Mouse (Mus musculus) adrenal gland, adult (tissue): Measurements from ENCODE around the gene Myct1.

Experiments
- DNase-seq, 2 experiments: peaks; one replicate each; pipeline ENCODE4 v3.0.0; 2022 to 2023; ENCODE audit warnings: low spot score in 1 of 2; ENCODE audit not compliant: inconsistent age in 2 of 2

Gene Myct1

DNA sequence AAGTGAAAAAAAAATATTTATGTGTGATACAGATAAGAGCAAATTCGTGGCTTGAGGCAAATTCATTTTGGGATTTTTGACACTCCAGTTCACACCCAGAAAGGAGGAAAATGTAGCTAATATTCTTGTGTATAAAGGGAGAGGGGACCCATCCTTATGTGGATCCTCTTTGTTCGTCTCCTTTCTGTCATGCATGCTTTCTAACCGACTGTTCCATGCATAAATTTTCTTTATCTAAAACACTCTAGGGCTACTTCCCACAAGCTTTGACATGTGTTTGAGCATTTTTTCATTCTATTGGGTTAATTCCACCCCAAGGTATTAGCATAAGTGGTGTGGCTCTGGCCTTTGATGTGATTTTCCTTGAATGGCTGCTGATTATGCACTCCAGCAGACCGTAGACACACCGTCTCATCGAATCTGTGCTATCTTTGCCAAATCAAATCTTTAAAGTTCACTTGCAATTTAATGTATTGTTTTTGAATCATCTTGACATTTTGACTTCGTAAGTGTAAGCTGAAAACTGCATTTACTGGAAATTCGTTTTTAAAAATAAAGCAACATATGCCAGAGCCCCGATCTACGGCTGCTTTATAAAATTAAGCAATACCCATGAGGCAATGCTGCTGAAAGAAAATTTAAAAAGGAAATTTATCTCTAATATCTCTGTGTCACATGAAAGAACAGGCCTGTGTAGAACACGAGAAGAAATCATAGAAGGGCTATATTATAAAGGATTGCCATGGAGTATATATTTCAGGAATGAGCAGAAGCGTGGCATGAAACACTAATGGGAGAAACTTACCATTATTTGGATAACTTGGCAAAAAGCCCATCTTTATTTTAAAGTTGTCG lies 21.8 kb downstream of the Myct1 start:
- DNase-seq: no peak

DNA sequence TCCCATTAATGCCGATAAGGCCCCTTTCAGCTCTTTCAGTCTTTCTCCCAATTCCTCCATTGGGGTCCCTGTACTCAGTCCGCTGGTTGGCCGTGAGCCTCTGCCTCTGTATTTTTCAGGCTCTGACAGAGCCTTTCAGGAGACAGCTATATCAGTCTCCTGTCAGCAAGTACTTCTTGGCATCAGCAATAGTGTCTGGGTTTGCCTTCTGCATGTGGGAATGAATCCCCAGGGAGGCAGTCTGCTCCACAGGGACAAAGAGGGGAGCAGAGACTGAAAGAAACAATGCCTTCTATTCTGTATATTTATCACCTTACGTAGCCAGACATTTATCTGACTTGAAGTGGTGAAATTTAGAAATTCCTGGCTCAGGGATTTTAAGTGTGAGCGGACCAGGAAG lies 32.7 kb downstream of the Myct1 start:
- no peak for DNase-seq

DNA sequence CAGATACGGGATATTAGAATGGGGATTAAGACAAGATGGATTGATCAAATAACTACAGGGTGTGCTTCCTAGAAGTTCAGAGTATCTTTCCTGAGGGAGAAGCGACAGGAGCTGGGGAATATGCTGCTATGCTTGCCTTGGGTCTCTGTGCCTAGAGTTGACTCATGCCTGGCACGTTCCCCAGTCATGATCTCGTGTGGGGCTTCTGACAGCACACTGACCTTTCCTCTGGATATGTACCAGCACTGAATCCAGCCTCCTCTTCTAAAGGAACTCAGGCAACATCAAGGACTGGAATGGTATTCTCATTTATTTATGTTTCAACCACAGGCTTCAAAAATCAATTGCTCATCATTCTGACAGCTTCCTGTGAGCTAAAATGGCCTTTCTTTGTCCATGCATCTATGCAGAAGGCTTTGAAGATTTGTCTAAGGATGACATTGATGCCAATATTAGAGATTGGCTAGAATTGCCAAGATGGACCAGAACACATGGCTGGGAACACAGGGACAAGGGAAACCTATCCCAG lies 40.2 kb downstream of the Myct1 start:
- peak; percentile 75 to 80 for DNase-seq

DNA sequence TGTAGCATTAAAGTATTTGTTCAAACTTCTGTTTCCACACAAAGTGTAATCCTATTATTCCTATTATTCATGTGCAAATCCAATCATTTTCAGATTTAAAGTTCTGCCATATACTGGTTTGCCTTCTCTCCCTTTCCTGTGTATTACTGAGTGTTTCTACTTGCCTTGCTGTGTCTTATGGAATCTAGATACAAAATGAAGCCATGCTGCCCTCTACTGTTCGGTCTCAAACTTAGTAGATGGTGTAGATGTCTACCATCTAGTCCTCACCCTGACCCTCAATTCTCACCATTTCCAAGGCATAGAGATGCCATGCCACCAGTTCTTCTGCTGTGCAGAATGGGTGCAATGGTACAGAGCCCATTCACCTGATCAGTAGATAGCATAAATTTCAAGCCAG lies 40.8 kb downstream of the Myct1 start:
- peak; percentile 11 to 71 for DNase-seq

DNA sequence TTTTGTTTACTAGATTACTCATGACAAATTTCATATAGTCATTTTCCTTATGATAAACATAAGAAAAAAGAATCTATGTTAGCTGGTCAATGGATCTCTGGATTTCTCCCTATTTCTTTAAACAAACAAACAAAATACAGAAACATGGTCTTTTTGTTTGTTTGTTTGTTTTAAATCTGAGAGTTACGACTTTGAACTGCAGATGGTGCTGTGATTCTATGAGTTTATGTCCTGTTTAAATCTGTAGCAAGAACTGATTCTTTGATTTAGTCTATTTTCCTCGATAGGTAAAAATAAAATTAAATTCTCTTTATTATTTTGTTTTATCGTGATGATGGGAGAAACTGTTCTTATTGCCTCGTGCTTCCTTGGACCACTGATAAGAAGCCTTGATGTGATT lies 43.7 kb downstream of the Myct1 start:
- DNase-seq: no peak

DNA sequence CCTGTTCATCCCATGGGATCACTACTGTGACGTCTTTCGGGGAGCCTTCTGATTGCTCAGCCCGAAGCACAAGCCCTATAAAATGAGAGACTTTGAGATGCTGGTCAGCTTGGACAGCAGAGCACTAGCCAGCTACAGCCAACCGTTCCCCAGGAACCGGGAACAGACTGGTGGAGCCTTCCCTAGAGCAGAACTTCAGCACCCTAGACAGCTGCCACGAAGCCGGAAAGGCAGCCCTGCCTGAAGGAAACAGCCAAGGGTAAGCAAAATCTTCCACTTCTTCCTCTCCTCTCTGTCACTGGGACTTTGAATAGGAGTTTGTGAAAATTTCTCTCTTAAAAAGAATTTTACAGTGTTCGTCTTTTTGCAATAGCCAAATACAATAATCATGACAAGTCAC lies 45.5 kb downstream of the Myct1 start, which contains the start of gene Vip:
TSS of gene Vip (plus strand) at position 107 of the 400 bp plus-strand sequence.
- DNase-seq: peak; percentile 17 to 45
